10 mouse cellular contexts compared by ENCODE assay signal in genomic region chr10:43211866-43212265, GRCm38 (mm10). TPM values are rescaled to one million over a fixed set of nuclear protein-coding genes. Genes with fewer than 3 reads are reported as not detected.
DNase-seq lines count a peak whose midpoint lies in the region; ATAC-seq lines count a peak whose summit lies in the region.
"Had no signal": no experiment of that assay in that cellular context is flagged by ENCODE, and none has a peak within 500 bp of the region (broad histone marks: within the 10 kb centered on the region; RNA-seq: fewer than 3 reads in every experiment).

No protein-coding gene starts in this region.

- WGBS in heart, embryonic 11.5 days (ENCODE audit: insufficient replicate concordance): 33% methylated on average over 6 of the region's 6 CpGs

- H3K27ac ChIP-seq in heart, embryonic 11.5 days (ENCODE audit: low read depth, low read length): no peak overlapping the region
- H3K27ac ChIP-seq: embryonic facial prominence, embryonic 13.5 days; stomach, embryonic 15.5 days had no signal

- H3K9me3 ChIP-seq in heart, embryonic 11.5 days (replicated peaks; ENCODE audit: control insufficient read depth, low read length): no peaks in the 10 kb centered on the region
- H3K9me3 ChIP-seq: stomach, embryonic 15.5 days had no signal

- H3K9ac ChIP-seq in heart, embryonic 11.5 days (ENCODE audit: low read depth, low read length): no peak overlapping the region
- H3K9ac ChIP-seq: embryonic facial prominence, embryonic 13.5 days; stomach, embryonic 15.5 days had no signal

- no peaks in the 10 kb centered on the region for H3K4me1 ChIP-seq in heart, embryonic 11.5 days (ENCODE audit: control insufficient read depth, insufficient read depth, low read length)
- H3K4me1 ChIP-seq: embryonic facial prominence, embryonic 13.5 days; stomach, embryonic 15.5 days had no signal

- no peak overlapping the region for H3K4me2 ChIP-seq in heart, embryonic 11.5 days
- H3K4me2 ChIP-seq: embryonic facial prominence, embryonic 13.5 days; stomach, embryonic 15.5 days had no signal

- H3K36me3 ChIP-seq in heart, embryonic 11.5 days (ENCODE audit: control insufficient read depth, insufficient read depth, low read length): no peaks in the 10 kb centered on the region
- H3K36me3 ChIP-seq: embryonic facial prominence, embryonic 13.5 days; stomach, embryonic 15.5 days had no signal

- ATAC-seq in heart, embryonic 11.5 days (replicated peaks; ENCODE audit: insufficient number of reproducible peaks, low FRiP score, low TSS enrichment): no peak

- peak; percentile 78 for DNase-seq in heart, adult 11 months
- peak; percentile 11 for DNase-seq in urinary bladder, postnatal 25 days (ENCODE audit: low spot score)
- DNase-seq in urinary bladder, adult 18-20 months (ENCODE audit: low spot score in 2 of 2): no peak
- peak; percentile 70 for DNase-seq in embryo, embryonic 10.5 days (ENCODE audit: low spot score)
- DNase-seq in lung, postnatal 14 days: peak; percentile 38
- peak; percentile 44 for DNase-seq in testis, postnatal 14 days (ENCODE audit: low spot score)
- no peak for DNase-seq in right cerebral cortex, postnatal 10 days (ENCODE audit: low spot score in 2 of 2)

- H3K27me3 ChIP-seq in heart, embryonic 11.5 days (ENCODE audit: control insufficient read depth, insufficient read depth, low read length): no peaks in the 10 kb centered on the region
- H3K27me3 ChIP-seq: embryonic facial prominence, embryonic 13.5 days; stomach, embryonic 15.5 days had no signal

- no peak overlapping the region for H3K4me3 ChIP-seq in heart, embryonic 11.5 days (ENCODE audit: low read depth, low read length)
- H3K4me3 ChIP-seq: embryonic facial prominence, embryonic 13.5 days; stomach, embryonic 15.5 days had no signal

RNA-seq across cellular contexts. Expression of gene Pdss2, which starts 9.4 kb away (rescaled TPM):
- 10.6 and 11.6 TPM in 2 replicates for polyA plus RNA-seq in heart, embryonic 11.5 days (2014; fragmentation: Nextera tagmentation; extraction: Ambion mirVana)

RNA-seq across cellular contexts. Expression of gene 9030612E09Rik, which starts 37.4 kb away (rescaled TPM):
- polyA plus RNA-seq in heart, embryonic 11.5 days (2014; fragmentation: Nextera tagmentation; extraction: Ambion mirVana): 0.36 and 0.42 TPM in 2 replicates

RNA-seq across cellular contexts. Expression of gene Sobp, which starts 37.5 kb away (rescaled TPM):
- polyA plus RNA-seq in heart, embryonic 11.5 days (2014; fragmentation: Nextera tagmentation; extraction: Ambion mirVana): 1.9 and 2.4 TPM in 2 replicates

Comparison
In these comparisons a context has a peak if more than half of its experiments do, and no peak if none do; other contexts are left out.
1. DNase-seq: peak in heart, adult 11 months (single experiment), urinary bladder, postnatal 25 days (single experiment), embryo, embryonic 10.5 days (single experiment), lung, postnatal 14 days (single experiment) and testis, postnatal 14 days (single experiment); none in urinary bladder, adult 18-20 months (0 of 2) and right cerebral cortex, postnatal 10 days (0 of 2).